Mouse (Mus musculus) cerebellum, adult 2 months (tissue): ENCODE measurements around the gene Actrt2.

ENCODE experiments used
- CTCF ChIP-seq: fragments of 200-500 bp; IDR thresholded peaks from 2 replicates; pipeline ENCODE4 v1.5.1; 2011; ENCODE audit warnings: low read depth, mild to moderate bottlenecking, control low read depth, low read length, moderate library complexity, borderline replicate concordance; ENCODE audit not compliant: insufficient read depth
- POLR2A ChIP-seq: fragments of 200-500 bp; IDR thresholded peaks from 2 replicates; pipeline ENCODE4 v1.6.1; 2011; ENCODE audit warnings: low read length, control low read depth, borderline replicate concordance; ENCODE audit not compliant: insufficient read depth

- TF ChIP-seq CTCF (no peak), POLR2A (no peak)
Measured at GRCm38 (mm10) chr4:154699236-154699635, 31.6 kb upstream of the Actrt2 start.
